In genomic region chr17:46857361-46857902, GRCm38 (mm10) we compare ENCODE assay signal across 7 mouse cellular contexts. TPM values are rescaled to one million over a fixed set of nuclear protein-coding genes. Genes with fewer than 3 reads are reported as not detected.
DNase-seq lines count a peak whose midpoint lies in the region; ATAC-seq and TF ChIP-seq lines count a peak whose summit lies in the region.

No protein-coding gene starts in this region.

- 0 out of 2 replicates have a peak, but pooled peaks have one; percentile 65 for TF ChIP-seq POLR2A in cortical plate, adult 2 months (IDR thresholded peaks at IDR 0.05; ENCODE audit: extremely low read depth, insufficient read depth, low read length)

- H3K4me3 ChIP-seq in cortical plate, adult 2 months (ENCODE audit: insufficient read depth, low read length) = peak overlapping the region; percentile 97

- DNase-seq in adrenal gland, adult (ENCODE audit: inconsistent age in 2 of 2, low spot score in 1 of 2) = peak; percentile 88 to 93
- DNase-seq in gastrocnemius, adult 8-10 months (ENCODE audit: low spot score in 2 of 2) = peak; percentile 68 to 80
- DNase-seq in induced T-regulatory cell, adult 2 months (ENCODE audit: low read depth) = peak; percentile 81
- DNase-seq in left cerebral cortex, postnatal 14 days (ENCODE audit: low spot score in 2 of 2) = peak; percentile 80 to 81
- DNase-seq in right cerebral cortex, postnatal 36 days (ENCODE audit: low spot score in 2 of 2) = peak; percentile 64 to 78

- peak overlapping the region; percentile 100 for H3K27ac ChIP-seq in cortical plate, adult 2 months (ENCODE audit: insufficient read depth, low read length)

- H3K4me1 ChIP-seq in cortical plate, adult 2 months (ENCODE audit: control insufficient read depth, insufficient read depth, low read length) = peaks cover 3% of the 10 kb centered on the region; the same call in 1 of the 2 replicates

- intact Hi-C loops in left cerebral cortex, postnatal 14 days (cut with DNase I) = no loop called here

- peak; percentile 40 for ATAC-seq in megakaryocyte-erythroid progenitor cell, adult 5-6 weeks (replicated peaks; ENCODE audit: low FRiP score, low TSS enrichment, poor library complexity, severe bottlenecking)

- TF ChIP-seq CTCF in cortical plate, adult 2 months (IDR thresholded peaks at IDR 0.05; ENCODE audit: extremely low read depth, insufficient read depth, low read length) = no peak

RNA-seq across cellular contexts. Expression of gene Bicral, which starts 0.8 kb away (rescaled TPM):
- 33.1 and 33.9 TPM in 2 replicates for polyA plus RNA-seq in cortical plate, adult 2 months (2012; rRNA removed)
- 10 to 100 TPM; 11.2 to 15.0 (median 12.5) TPM for total RNA-seq in gastrocnemius, adult 8-10 months (2022)
- 10 to 100 TPM; 39.9 to 42.7 TPM for total RNA-seq in left cerebral cortex, postnatal 14 days (2021)
- total RNA-seq in megakaryocyte-erythroid progenitor cell, adult 5-6 weeks (2014; fragmentation: Nextera tagmentation) = 24.6 and 28.7 TPM in 2 replicates
- total RNA-seq in megakaryocyte-erythroid progenitor cell, adult 5-6 weeks (2017) = 10.4 and 16.5 TPM in 2 replicates

RNA-seq across cellular contexts. Expression of gene Tbcc, which starts 33.1 kb away (rescaled TPM):
- 25.6 and 26.1 TPM in 2 replicates for polyA plus RNA-seq in cortical plate, adult 2 months (2012; rRNA removed)
- 1 to 10 TPM; 7.4 to 9.4 (median 7.9) TPM for total RNA-seq in gastrocnemius, adult 8-10 months (2022)
- 10 to 100 TPM; 33.1 to 39.8 TPM for total RNA-seq in left cerebral cortex, postnatal 14 days (2021)
- total RNA-seq in megakaryocyte-erythroid progenitor cell, adult 5-6 weeks (2014; fragmentation: Nextera tagmentation) = 19.3 and 20.4 TPM in 2 replicates
- total RNA-seq in megakaryocyte-erythroid progenitor cell, adult 5-6 weeks (2017) = 10.9 and 13.3 TPM in 2 replicates

RNA-seq across cellular contexts. Expression of gene Prph2, which starts 52.8 kb away (rescaled TPM):
- polyA plus RNA-seq in cortical plate, adult 2 months (2012; rRNA removed) = not detected in 2 replicates
- total RNA-seq in gastrocnemius, adult 8-10 months (2022) = not detected
- not detected for total RNA-seq in left cerebral cortex, postnatal 14 days (2021)
- total RNA-seq in megakaryocyte-erythroid progenitor cell, adult 5-6 weeks (2014; fragmentation: Nextera tagmentation) = not detected in 2 replicates
- not detected in 2 replicates for total RNA-seq in megakaryocyte-erythroid progenitor cell, adult 5-6 weeks (2017)

Comparison
In these comparisons a context has a peak if more than half of its experiments do, and no peak if none do; other contexts are left out.
1. Peak in every context shown above with its lines: DNase-seq, ATAC-seq, H3K4me3 ChIP-seq and H3K27ac ChIP-seq.